Mouse (Mus musculus) embryonic facial prominence, embryonic 13.5 days (tissue): ENCODE measurements around the gene Ager. TPM values are rescaled to one million over a fixed set of nuclear protein-coding genes. Genes with fewer than 3 reads are reported as not detected.

ENCODE experiments used
- ATAC-seq: fragments of 200-750 bp; cut with Nextera tagmentation; 2 replicates; pipeline ENCODE4 v1.8.0; 2017; ENCODE audit warnings: low read depth; ENCODE audit not compliant: insufficient number of reproducible peaks, insufficient read depth, low FRiP score, low TSS enrichment
- H3K27ac ChIP-seq: fragments of 300-500 bp; sonication (generic); 2 replicates; pipeline ENCODE4 v1.5.1; 2015; ENCODE audit warnings: moderate library complexity, mild to moderate bottlenecking, inconsistent platforms
- H3K27me3 ChIP-seq: fragments of 300-500 bp; sonication (generic); 2 replicates; pipeline ENCODE4 v1.6.1; 2015; ENCODE audit warnings: mild to moderate bottlenecking, inconsistent platforms
- H3K36me3 ChIP-seq: fragments of 300-500 bp; sonication (generic); 2 replicates; pipeline ENCODE4 v1.6.1; 2015; ENCODE audit warnings: mild to moderate bottlenecking, inconsistent platforms
- H3K4me1 ChIP-seq: fragments of 300-500 bp; sonication (generic); 2 replicates; pipeline ENCODE4 v1.6.1; 2015; ENCODE audit warnings: inconsistent platforms
- H3K4me2 ChIP-seq: fragments of 300-500 bp; sonication (generic); 2 replicates; pipeline ENCODE4 v1.6.1; 2015; ENCODE audit warnings: moderate library complexity, mild to moderate bottlenecking, inconsistent platforms
- H3K4me3 ChIP-seq: fragments of 300-500 bp; sonication (generic); 2 replicates; pipeline ENCODE4 v1.5.1; 2015; ENCODE audit warnings: mild to moderate bottlenecking, inconsistent platforms
- H3K9ac ChIP-seq: fragments of 300-500 bp; sonication (generic); 2 replicates; pipeline ENCODE4 v1.6.1; 2015; ENCODE audit warnings: mild to moderate bottlenecking, inconsistent platforms
- H3K9me3 ChIP-seq: fragments of 300-500 bp; sonication (generic); 2 replicates; pipeline ENCODE4 v1.6.1; 2016; ENCODE audit warnings: inconsistent platforms
- WGBS: fragments of 180-500 bp; shearing (Covaris S2); methylation state at CpG from one replicate; pipeline ENCODE4 v1.1.7; 2015; ENCODE audit warnings: mixed read lengths; 5-methylcytosine and 5-hydroxymethylcytosine counted together
- polyA plus RNA-seq: library from polyadenylated mRNA; unstranded; fragments of >200 nt; fragmentation: Nextera tagmentation; extraction: Ambion mirVana; gene quantifications from 2 replicates; pipeline ENCODE4 v1.2.1, GENCODE M21; 2015

The Ager gene
- polyA plus RNA-seq, 1 experiment from 2014 or later: 3.6 TPM

DNA sequence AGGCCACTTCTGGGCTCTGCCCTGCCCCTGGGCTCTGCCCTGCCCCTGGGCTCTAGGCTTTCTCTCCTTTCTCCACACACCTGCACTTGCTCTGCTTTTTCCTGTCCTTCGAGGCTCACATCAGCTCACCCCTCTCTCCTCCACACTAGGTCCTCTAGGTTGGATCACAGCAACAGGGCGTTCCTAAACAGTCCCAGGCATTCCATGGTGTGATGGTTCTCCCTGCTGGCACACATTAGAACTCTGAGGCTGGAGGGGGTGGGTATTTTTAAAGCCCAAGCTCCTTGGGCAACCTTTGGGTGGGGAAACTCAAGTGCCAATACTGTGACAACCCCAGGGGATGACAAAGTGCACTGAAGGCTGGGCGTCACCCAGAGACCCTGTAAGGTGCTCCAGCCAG is 39.8 kb downstream of the Ager start:
- Histone ChIP-seq H3K27ac (peak overlapping the region; percentile 28; the same call in 1 of the 2 replicates), H3K36me3 (no peaks in the 10 kb centered on the region), H3K4me1 (peaks cover 18% of the 10 kb centered on the region), H3K27me3 (peaks cover 17% of the 10 kb centered on the region), H3K9me3 (no peaks in the 10 kb centered on the region), H3K4me3 (no peak overlapping the region), H3K9ac (0 out of 2 replicates have a peak overlapping the region, but pooled peaks have one; percentile 32), H3K4me2 (no peak overlapping the region)
- no peak for ATAC-seq
- 55% methylated on average over 3 of the region's 3 CpGs for WGBS

DNA sequence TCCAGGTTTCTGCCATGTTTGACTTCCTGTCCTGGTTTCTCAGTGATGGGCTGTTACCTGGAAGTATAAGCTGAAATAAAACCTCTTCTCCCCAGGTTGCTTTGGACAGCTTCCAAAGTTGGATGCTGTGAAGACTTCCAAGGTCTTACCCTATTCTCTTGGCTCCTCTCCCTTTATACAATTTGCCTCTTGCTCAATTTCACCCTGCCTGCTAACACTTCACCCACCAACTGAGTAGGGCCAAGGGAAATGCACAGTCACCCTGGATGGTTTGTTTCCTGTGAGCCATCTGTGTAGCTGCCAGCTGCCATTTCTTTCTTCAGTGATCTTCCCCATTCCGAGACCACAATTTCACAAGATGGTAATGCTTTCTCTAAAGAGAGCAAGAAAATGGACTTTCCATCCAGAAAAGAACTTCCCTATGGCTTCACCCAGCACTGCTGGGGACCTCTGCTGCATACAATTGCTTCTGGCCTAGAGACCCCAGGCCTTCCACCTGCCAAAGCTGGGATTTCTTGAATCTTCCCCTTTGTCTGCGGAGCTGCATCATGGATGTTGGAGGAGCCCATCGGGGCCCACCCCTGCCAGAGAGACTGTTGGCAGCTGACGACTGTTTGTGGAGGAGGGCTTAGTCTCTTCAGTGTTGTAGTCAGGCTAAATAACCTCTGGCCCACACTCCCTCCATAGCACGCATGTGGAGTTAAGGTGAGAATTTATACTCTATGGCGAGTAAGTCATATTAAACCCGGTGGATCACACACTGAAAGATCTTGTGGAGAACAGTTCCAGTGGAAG is 42.0 kb downstream of the Ager start:
- 0 out of 2 replicates have a peak, but pooled peaks cover 2% of the 10 kb centered on the region for H3K27me3 ChIP-seq
- 79% methylated on average over 7 of the region's 7 CpGs for WGBS

DNA sequence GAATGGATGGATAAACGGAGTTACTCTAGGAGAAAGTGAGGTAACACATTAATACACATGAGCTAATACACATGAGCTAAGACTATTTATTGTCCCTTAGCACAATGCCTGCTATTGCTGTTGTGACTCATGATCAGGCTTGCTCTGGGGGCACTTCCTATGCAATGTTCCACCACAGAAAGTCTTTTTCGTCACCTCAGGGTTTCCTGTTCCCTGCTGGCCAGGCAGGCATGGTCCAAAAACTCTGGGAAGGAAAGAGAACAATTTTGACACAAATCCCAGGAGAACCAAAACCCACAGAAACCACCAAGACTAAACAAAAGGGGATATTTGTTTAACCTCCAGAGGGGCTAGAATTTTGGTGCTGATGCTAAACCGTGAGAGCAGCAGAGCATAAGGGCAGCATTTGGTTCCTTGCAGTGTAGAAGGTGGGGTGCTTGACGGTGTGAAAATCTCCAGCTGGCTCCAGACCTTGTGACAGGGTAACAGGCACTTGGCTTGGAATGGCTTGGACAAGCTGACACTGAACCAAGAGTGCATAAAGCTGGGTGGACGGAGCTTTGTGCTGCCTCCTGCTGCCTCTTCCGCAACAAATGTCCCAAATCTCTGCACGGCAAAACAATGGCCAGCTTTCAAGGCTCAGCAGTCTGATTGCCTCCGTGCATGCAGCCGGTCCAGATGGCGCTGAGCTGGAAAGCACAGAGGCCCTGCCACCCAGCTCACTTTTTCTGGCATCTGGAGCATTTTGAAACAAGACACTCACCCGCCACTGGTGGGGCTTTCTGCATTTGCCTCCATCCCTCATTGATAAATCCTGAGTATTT is 43.3 kb downstream of the Ager start:
- Histone ChIP-seq H3K4me2 (peak overlapping the region; percentile 36), H3K36me3 (no peaks in the 10 kb centered on the region), H3K27me3 (no peaks in the 10 kb centered on the region), H3K9me3 (no peaks in the 10 kb centered on the region), H3K4me1 (peaks cover 27% of the 10 kb centered on the region), H3K4me3 (no peak overlapping the region), H3K9ac (peak overlapping the region; percentile 47; the same call in 1 of the 2 replicates), H3K27ac (peak overlapping the region; percentile 91)
- WGBS: 12% methylated on average over 11 of the region's 11 CpGs
- peak; percentile 29; the same call in 1 of the 2 replicates for ATAC-seq

More for the DNA sequence above, 42.0 kb downstream of the Ager start:
- H3K4me3 ChIP-seq: no peak overlapping the region
- H3K9me3 ChIP-seq: no peaks in the 10 kb centered on the region
- ATAC-seq: no peak
- no peak overlapping the region for H3K9ac ChIP-seq
- peaks cover 17% of the 10 kb centered on the region for H3K4me1 ChIP-seq
- no peaks in the 10 kb centered on the region for H3K36me3 ChIP-seq
- H3K27ac ChIP-seq: no peak overlapping the region
- no peak overlapping the region for H3K4me2 ChIP-seq

DNA sequence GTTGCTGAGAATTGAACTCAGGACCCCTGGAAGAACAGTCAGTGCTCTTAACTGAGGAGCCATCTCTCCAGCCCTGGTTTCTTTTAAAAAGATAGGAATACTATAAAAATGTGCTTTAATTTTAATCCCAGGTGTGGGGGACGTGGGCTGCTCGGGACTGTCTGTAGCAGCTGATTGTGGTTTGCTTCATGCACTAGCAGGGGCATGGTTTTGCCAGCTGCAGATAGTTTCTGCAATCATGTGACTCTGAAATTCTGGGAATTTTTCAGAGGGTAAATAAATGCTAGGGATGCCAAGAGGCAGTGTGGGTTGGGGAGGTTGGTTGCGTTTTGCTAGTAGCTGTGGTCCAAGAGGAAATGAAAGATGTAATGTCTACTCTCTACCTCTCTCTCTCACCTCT is 44.3 kb downstream of the Ager start:
- Histone ChIP-seq H3K4me1 (peaks cover 33% of the 10 kb centered on the region), H3K9ac (no peak overlapping the region), H3K4me3 (no peak overlapping the region), H3K9me3 (no peaks in the 10 kb centered on the region), H3K36me3 (no peaks in the 10 kb centered on the region), H3K27ac (peak overlapping the region; percentile 91), H3K27me3 (no peaks in the 10 kb centered on the region), H3K4me2 (no peak overlapping the region)
- ATAC-seq: no peak
- 37% methylated on average over 3 of the region's 3 CpGs for WGBS

DNA sequence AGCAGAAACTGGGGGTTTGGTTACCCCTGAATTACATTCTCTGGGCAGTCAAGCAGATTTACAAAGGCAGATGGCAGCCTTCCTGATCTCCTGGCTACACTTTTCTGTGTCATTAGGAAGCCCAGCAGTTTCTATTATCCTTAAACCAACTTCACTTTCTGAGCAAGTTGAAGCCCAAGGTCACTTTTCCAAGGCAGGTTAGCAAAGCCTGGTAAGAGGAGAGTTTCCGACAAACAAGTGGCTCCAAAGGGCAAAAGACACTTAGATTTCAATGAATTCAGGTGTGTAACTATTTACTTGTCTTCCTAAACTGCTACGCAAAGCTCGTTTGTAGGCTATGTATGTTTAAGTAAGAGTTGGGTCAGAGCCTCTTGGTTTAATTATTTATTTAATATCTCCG is 45.7 kb downstream of the Ager start:
- Histone ChIP-seq H3K36me3 (no peaks in the 10 kb centered on the region), H3K4me2 (no peak overlapping the region), H3K9me3 (no peaks in the 10 kb centered on the region), H3K4me3 (no peak overlapping the region), H3K9ac (no peak overlapping the region), H3K27ac (no peak overlapping the region), H3K4me1 (peaks cover 43% of the 10 kb centered on the region), H3K27me3 (no peaks in the 10 kb centered on the region)
- no peak for ATAC-seq
- 91% methylated on average over 4 of the region's 4 CpGs for whole genome bisulfite sequencing

DNA sequence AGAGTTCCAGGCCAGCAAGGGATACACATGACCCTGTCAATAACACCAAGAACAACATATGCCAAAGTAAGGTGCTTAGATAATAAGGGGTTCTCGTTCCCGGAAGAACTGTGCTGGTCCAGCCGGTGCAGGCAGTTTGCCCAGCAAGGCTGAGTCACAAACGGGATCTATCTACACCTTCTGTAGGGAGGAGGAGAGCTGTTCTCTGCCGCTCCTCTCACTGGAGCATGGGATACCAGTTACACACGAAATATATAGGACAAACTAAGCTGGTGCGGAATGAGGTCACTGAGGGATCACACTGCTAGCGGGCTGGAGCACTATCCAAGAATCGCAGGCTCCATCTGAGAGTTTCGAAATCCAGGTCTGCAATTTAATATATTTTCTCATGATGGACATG is 46.3 kb downstream of the Ager start:
- H3K9ac ChIP-seq: no peak overlapping the region
- WGBS: 79% methylated on average over 10 of the region's 10 CpGs
- H3K36me3 ChIP-seq: peaks cover 2% of the 10 kb centered on the region; the same call in 1 of the 2 replicates
- no peaks in the 10 kb centered on the region for H3K27me3 ChIP-seq
- peak overlapping the region; percentile 78; the same call in 1 of the 2 replicates for H3K4me2 ChIP-seq
- H3K4me3 ChIP-seq: no peak overlapping the region
- H3K27ac ChIP-seq: no peak overlapping the region
- no peak for ATAC-seq
- peaks cover 48% of the 10 kb centered on the region for H3K4me1 ChIP-seq
- H3K9me3 ChIP-seq: no peaks in the 10 kb centered on the region

DNA sequence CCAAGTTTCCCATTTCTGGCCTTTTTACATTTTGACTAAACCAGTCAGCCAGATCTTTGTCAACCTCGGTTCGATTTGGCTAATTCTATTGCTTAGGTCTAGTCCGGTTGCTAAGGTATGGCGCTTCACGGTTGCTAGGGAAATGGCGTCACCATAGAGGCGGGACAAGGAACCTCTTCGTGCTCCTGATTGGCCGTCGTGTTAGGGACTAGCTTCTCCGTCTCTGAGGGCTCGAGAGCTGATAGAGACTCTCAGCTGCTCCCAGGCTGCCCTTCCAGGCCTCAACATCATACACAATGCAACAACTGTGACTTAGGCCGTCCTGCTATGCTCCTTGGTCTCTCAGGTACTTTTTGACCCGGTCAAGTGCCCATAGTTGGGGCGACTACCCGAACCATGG is 46.9 kb downstream of the Ager start, which contains the start of gene Fkbpl:
Gene Fkbpl, plus strand, starts transcription at position 157 of the 400 bp plus-strand sequence.
- Histone ChIP-seq H3K9me3 (no peaks in the 10 kb centered on the region), H3K4me1 (peaks cover 49% of the 10 kb centered on the region), H3K27me3 (no peaks in the 10 kb centered on the region), H3K4me2 (peak within 1 kb of the TSS; percentile 78), H3K4me3 (peak within 1 kb of the TSS; percentile 100), H3K9ac (peak within 1 kb of the TSS; percentile 79), H3K27ac (peak within 1 kb of the TSS; percentile 81), H3K36me3 (peaks cover 9% of the 10 kb centered on the region)
- peak; percentile 74 for ATAC-seq
- WGBS: under 1% methylated on average over 16 of the region's 16 CpGs

DNA sequence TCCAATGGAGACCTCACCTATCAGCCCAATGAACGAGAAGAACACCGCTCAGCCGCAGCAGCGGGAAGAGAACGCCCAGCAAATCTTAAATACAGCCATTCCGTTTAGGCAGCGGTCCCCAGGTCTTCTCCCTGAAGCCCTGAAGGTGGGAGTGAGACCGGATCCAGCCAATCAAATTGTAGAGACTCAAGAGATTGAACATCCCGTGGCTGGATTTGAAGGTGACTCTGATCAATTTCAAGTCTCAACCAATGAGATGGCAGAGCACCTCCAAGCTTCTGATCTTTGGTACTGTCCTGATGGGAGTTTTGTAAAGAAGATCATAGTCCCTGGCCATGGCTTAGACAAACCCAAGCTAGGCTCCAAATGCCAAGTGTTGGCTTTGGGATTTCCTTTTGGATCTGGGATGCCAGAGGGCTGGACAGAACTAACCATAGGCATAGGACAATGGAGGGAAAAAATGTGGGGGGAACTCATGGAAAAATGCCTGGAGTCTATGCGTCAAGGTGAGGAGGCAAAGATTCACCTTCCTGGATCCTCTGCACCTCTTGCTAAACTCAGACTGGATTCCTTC is 47.7 kb downstream of the Ager start:
- Histone ChIP-seq H3K9me3 (no peaks in the 10 kb centered on the region), H3K27ac (peak overlapping the region; percentile 81), H3K4me2 (peak overlapping the region; percentile 78), H3K27me3 (no peaks in the 10 kb centered on the region), H3K9ac (peak overlapping the region; percentile 79), H3K4me1 (peaks cover 48% of the 10 kb centered on the region), H3K36me3 (peaks cover 16% of the 10 kb centered on the region), H3K4me3 (peak overlapping the region; percentile 100)
- no peak for ATAC-seq
- 43% methylated on average over 10 of the region's 10 CpGs for WGBS

DNA sequence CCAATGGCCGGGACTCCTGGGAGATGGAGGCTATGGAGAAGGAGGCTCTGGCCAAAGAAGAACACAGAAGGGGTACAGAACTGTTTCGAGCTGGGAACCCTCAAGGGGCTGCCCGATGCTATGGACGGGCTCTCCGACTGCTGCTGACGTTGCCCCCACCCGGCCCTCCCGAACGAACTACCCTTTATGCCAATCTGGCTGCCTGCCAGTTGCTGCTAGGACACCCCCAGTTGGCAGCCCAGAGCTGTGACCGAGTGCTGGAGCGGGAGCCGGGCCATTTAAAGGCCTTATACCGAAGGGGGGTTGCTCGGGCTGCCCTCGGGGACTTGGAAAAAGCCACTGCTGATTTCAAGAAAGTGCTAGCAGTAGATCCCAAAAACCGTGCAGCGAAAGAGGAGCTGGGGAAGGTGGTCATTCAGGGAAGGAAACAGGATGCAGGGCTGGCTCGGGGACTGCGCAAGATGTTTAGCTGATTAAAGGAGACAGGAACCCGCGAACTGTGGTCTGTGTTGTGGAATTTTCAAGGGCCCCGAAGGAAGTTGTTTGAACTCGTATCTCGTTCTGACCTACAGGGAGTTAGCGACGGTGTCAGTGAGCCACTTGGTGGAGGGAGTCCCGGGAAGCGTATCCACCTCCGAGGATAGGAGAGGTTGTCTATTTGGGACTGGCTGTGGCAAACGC is 48.3 kb downstream of the Ager start:
- peaks cover 22% of the 10 kb centered on the region for H3K36me3 ChIP-seq
- WGBS: 89% methylated on average over 30 of the region's 30 CpGs
- H3K4me2 ChIP-seq: peak overlapping the region; percentile 78
- H3K4me1 ChIP-seq: peaks cover 41% of the 10 kb centered on the region
- no peak overlapping the region for H3K9ac ChIP-seq
- ATAC-seq: no peak
- peak overlapping the region; percentile 100 for H3K4me3 ChIP-seq
- H3K9me3 ChIP-seq: no peaks in the 10 kb centered on the region
- no peaks in the 10 kb centered on the region for H3K27me3 ChIP-seq
- no peak overlapping the region for H3K27ac ChIP-seq

DNA sequence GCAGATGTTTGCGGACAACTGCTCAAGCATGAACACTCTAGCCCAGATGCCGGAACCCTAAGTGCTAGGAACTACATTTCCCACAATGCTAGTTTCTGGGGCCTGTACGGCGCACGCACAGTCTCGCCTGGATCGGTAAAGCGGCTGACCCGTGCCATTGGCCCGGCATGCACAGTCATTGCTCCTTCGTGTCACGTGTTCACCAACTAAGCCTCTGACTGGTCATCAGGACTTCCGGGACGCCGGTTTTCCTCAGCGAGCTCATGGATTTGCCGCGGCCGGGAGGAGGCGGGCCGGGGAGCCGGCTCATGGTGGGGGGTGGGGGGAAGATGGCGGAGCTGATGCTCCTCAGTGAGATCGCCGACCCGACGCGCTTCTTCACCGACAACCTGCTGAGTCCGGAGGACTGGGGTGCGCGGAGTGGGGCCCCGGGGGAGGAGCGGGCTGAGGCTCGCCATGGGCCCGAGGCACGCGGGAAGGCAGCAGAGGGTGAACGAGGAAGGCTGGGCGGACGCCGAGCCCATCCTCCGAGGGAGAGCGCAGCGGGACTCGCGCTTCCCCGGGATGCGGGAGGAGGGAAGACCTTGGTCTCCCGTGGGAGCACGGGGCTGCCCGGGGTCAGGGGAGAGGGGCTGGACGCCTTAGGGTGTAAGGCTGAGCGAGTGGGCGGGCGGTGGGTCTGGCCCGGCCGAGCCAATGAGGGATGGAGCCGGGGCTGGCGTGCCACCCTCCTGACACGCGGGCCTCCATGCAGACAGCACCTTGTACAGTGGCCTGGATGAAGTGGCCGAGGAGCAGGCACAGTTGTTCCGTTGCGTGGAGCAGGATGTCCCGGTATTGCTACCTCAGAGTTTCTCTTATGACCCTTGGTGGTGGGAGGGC is 49.5 kb downstream of the Ager start, which contains the start of gene Atf6b:
Gene Atf6b, plus strand, starts transcription at position 241 of the 882 bp plus-strand sequence.
- H3K9me3 ChIP-seq: no peaks in the 10 kb centered on the region
- peak within 1 kb of the TSS; percentile 91 for H3K4me2 ChIP-seq
- H3K4me3 ChIP-seq: peak within 1 kb of the TSS; percentile 100
- WGBS: under 1% methylated on average over 66 of the region's 66 CpGs
- H3K27me3 ChIP-seq: no peaks in the 10 kb centered on the region
- H3K9ac ChIP-seq: peak within 1 kb of the TSS; percentile 88
- peaks cover 31% of the 10 kb centered on the region for H3K4me1 ChIP-seq
- peak within 1 kb of the TSS; percentile 73 for H3K27ac ChIP-seq
- peaks cover 34% of the 10 kb centered on the region for H3K36me3 ChIP-seq
- ATAC-seq: peak; percentile 94
